Mouse (Mus musculus) midbrain, embryonic 14.5 days (tissue): ENCODE measurements around the gene Nme2. TPM values are rescaled to one million over a fixed set of nuclear protein-coding genes. Genes with fewer than 3 reads are reported as not detected.

Source experiments
- ATAC-seq: fragments of 200-750 bp; cut with Nextera tagmentation; 2 replicates; pipeline ENCODE4 v1.8.0; 2017; ENCODE audit warnings: moderate number of reproducible peaks, moderate library complexity; ENCODE audit not compliant: low FRiP score, low TSS enrichment
- DNase-seq: peaks from one replicate; pipeline ENCODE4 v3.0.0-alpha.2; 2015
- H3K27ac ChIP-seq: fragments of 300-500 bp; sonication (generic); replicated peaks from 2 replicates; pipeline ENCODE4 v1.5.1; 2014; ENCODE audit warnings: mild to moderate bottlenecking, low read depth, low read length, moderate library complexity
- H3K27me3 ChIP-seq: fragments of 300-500 bp; sonication (generic); 2 replicates; pipeline ENCODE4 v1.6.1; 2014; ENCODE audit warnings: low read length, control low read depth, mixed read lengths; ENCODE audit not compliant: control insufficient read depth, insufficient read depth
- H3K36me3 ChIP-seq: fragments of 300-500 bp; sonication (generic); 2 replicates; pipeline ENCODE4 v1.6.1; 2014; ENCODE audit warnings: low read length, control low read depth; ENCODE audit not compliant: control insufficient read depth, insufficient read depth
- H3K4me1 ChIP-seq: fragments of 300-500 bp; sonication (generic); 2 replicates; pipeline ENCODE4 v1.6.1; 2014; ENCODE audit warnings: mild to moderate bottlenecking, antibody characterized with exemption, low read length, control low read depth; ENCODE audit not compliant: control insufficient read depth, insufficient read depth
- H3K4me2 ChIP-seq: fragments of 300-500 bp; sonication (generic); 2 replicates; pipeline ENCODE4 v1.6.1; 2014; ENCODE audit warnings: mild to moderate bottlenecking, low read length, moderate library complexity
- H3K4me3 ChIP-seq: fragments of 300-500 bp; sonication (generic); replicated peaks from 2 replicates; pipeline ENCODE4 v1.5.1; 2014; ENCODE audit warnings: low read depth, low read length
- H3K9ac ChIP-seq: fragments of 300-500 bp; sonication (generic); replicated peaks from 2 replicates; pipeline ENCODE4 v1.6.1; 2014; ENCODE audit warnings: mild to moderate bottlenecking, low read length, moderate library complexity
- H3K9me3 ChIP-seq: fragments of 300-500 bp; sonication (generic); 2 replicates; pipeline ENCODE4 v1.6.1; 2016; ENCODE audit warnings: low read length, control low read depth, mixed read lengths; ENCODE audit not compliant: control insufficient read depth
- WGBS: fragments of 180-500 bp; shearing (Covaris S2); extraction: QIAGEN DNeasy Blood & Tissue Kit; methylation state at CpG from one replicate; pipeline ENCODE4 v1.1.7; 2014; 5-methylcytosine and 5-hydroxymethylcytosine counted together
- polyA plus RNA-seq: library from polyadenylated mRNA; unstranded; fragments of >200 nt; fragmentation: Nextera tagmentation; extraction: Ambion mirVana; gene quantifications from 2 replicates; pipeline ENCODE4 v1.2.1, GENCODE M21; 2014

The Nme2 gene
- polyA plus RNA-seq, 1 experiment from 2014 or later = 75.8 TPM

DNA sequence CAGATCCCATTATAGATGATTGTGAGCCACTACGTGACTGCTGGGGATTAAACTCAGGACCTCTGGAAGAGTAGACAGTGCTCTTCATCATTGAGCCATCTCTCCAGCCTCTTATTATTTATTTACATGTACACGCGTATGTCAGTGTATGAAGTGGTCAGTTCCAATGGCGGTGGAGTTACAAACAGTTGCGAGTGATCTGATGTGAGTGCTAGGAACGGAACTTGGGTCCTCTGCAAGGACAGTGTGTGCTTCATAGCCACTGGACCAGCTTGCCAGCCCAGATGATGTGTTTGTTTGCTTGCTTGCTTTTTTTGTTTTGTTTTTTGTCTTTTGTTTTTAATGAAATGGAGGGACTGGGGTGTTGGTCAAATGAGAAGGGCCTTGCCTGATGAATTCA, 13.1 kb upstream of the Nme2 start:
- ATAC-seq (no peak), DNase-seq (no peak)
- Histone ChIP-seq H3K36me3 (peaks cover 17% of the 10 kb centered on the region), H3K27me3 (no peaks in the 10 kb centered on the region), H3K4me3 (no peak overlapping the region), H3K27ac (0 out of 2 replicates have a peak overlapping the region, but pooled peaks have one; percentile 82), H3K4me1 (peaks cover 8% of the 10 kb centered on the region; the same call in 1 of the 2 replicates), H3K9me3 (no peaks in the 10 kb centered on the region), H3K9ac (no peak overlapping the region), H3K4me2 (peak overlapping the region; percentile 83; the same call in 1 of the 2 replicates)
- 91% methylated on average over 6 of the region's 6 CpGs for WGBS

DNA sequence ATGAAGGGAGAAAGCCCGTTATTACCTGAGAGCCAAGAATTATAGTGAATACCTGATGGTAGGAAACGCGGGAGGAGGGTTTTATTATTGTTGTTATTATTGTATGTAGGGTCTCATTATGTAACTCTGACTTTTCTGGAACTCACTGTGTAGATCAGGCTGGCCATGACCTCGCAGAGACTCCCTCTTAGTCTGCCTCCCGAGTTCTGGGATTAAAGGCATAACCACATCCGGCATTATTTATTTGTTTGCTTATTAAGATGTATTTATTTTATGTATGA, 12.7 kb upstream of the Nme2 start:
- peaks cover 8% of the 10 kb centered on the region; the same call in 1 of the 2 replicates for H3K4me1 ChIP-seq
- no peak overlapping the region for H3K9ac ChIP-seq
- 47% methylated on average over 6 of the region's 6 CpGs for WGBS
- DNase-seq = no peak
- H3K27me3 ChIP-seq = no peaks in the 10 kb centered on the region
- no peaks in the 10 kb centered on the region for H3K9me3 ChIP-seq
- peaks cover 21% of the 10 kb centered on the region for H3K36me3 ChIP-seq
- H3K4me2 ChIP-seq = peak overlapping the region; percentile 83
- H3K4me3 ChIP-seq = peak overlapping the region; percentile 82; the same call in 1 of the 2 replicates
- H3K27ac ChIP-seq = peak overlapping the region; percentile 82
- no peak for ATAC-seq

GRCm38 (mm10) chr11:93968005-93968847, 12.2 kb upstream of the Nme2 start, which contains the start of the genes Gm20390 and Nme1:
Gm20390 (minus strand) TSS chr11:93968293.
Nme1 (minus strand) TSS chr11:93968521.
- peaks cover 26% of the 10 kb centered on the region for H3K36me3 ChIP-seq
- peak; percentile 95 for ATAC-seq
- H3K27ac ChIP-seq = peak within 1 kb of the TSS; percentile 82
- H3K4me3 ChIP-seq = peak within 1 kb of the TSS; percentile 82
- whole genome bisulfite sequencing = under 1% methylated on average over 40 of the region's 40 CpGs
- H3K27me3 ChIP-seq = no peaks in the 10 kb centered on the region
- H3K4me2 ChIP-seq = peak within 1 kb of the TSS; percentile 83
- peak within 1 kb of the TSS; percentile 81 for H3K9ac ChIP-seq
- peak; percentile 99 for DNase-seq
- no peaks in the 10 kb centered on the region for H3K9me3 ChIP-seq
- peaks cover 8% of the 10 kb centered on the region; the same call in 1 of the 2 replicates for H3K4me1 ChIP-seq

DNA sequence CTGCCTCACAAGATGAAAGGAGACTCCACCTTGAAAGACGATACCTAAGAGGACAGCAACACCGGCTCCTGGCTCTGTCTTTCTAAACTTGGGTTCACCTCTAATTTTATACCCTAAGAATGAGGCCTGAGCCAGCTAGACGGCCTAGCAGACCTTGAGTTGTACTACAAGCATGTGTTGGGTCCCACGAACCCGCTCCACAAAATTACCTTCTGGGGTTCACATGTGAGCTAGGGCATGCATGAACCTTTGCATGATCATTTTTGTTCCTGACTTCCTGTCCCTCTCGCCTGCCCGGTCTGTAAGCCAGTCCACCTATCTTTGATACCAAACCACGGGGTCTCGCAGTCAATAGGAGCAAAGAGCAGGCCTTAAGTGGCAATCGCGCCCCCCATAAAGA, 11.3 kb upstream of the Nme2 start:
- Histone ChIP-seq H3K4me2 (peak overlapping the region; percentile 83), H3K36me3 (peaks cover 34% of the 10 kb centered on the region), H3K9me3 (no peaks in the 10 kb centered on the region), H3K27me3 (no peaks in the 10 kb centered on the region), H3K4me3 (peak overlapping the region; percentile 82), H3K4me1 (peaks cover 8% of the 10 kb centered on the region; the same call in 1 of the 2 replicates), H3K27ac (peak overlapping the region; percentile 82), H3K9ac (peak overlapping the region; percentile 81)
- ATAC-seq (no peak), DNase-seq (peak; percentile 26)
- WGBS = 4% methylated on average over 11 of the region's 11 CpGs

GRCm38 (mm10) chr11:93965391-93965790, 9.3 kb upstream of the Nme2 start:
- Histone ChIP-seq H3K9me3 (no peaks in the 10 kb centered on the region), H3K9ac (no peak overlapping the region), H3K27me3 (no peaks in the 10 kb centered on the region), H3K4me3 (no peak overlapping the region), H3K36me3 (peaks cover 52% of the 10 kb centered on the region), H3K4me2 (no peak overlapping the region), H3K27ac (no peak overlapping the region), H3K4me1 (peaks cover 8% of the 10 kb centered on the region; the same call in 1 of the 2 replicates)
- DNase-seq (no peak), ATAC-seq (no peak)
- 97% methylated on average over 6 of the region's 6 CpGs for WGBS

DNA sequence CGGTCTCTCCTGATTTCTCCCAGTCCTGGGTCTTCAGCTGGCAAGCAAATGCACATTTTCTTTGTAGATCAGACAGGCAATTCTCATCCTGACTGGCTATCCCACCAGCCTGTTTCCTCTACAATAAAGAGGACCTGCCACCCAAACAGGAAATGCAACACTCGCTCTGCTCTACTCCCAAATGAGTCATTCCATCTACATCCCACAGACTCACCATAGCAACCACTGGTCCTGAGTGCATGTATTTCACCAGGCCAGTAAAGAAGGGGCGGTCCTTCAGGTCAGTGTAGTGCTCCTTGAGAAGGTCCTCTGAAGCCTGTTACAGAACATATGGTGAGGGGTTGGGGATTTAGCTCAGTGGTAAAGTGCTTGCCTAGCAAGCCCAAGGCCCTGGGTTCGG, 7.0 kb upstream of the Nme2 start:
- peaks cover 74% of the 10 kb centered on the region for H3K36me3 ChIP-seq
- no peak for DNase-seq
- no peak overlapping the region for H3K4me3 ChIP-seq
- no peaks in the 10 kb centered on the region for H3K27me3 ChIP-seq
- H3K4me1 ChIP-seq = peaks cover 5% of the 10 kb centered on the region; the same call in 1 of the 2 replicates
- H3K4me2 ChIP-seq = no peak overlapping the region
- no peaks in the 10 kb centered on the region for H3K9me3 ChIP-seq
- WGBS = 73% methylated on average over 4 of the region's 4 CpGs
- no peak overlapping the region for H3K27ac ChIP-seq
- no peak overlapping the region for H3K9ac ChIP-seq
- no peak for ATAC-seq

GRCm38 (mm10) chr11:93961482-93961881, 5.4 kb upstream of the Nme2 start:
- WGBS = 92% methylated on average over 6 of the region's 6 CpGs
- Histone ChIP-seq H3K9me3 (no peaks in the 10 kb centered on the region), H3K4me1 (peaks cover 2% of the 10 kb centered on the region; the same call in 1 of the 2 replicates), H3K27me3 (no peaks in the 10 kb centered on the region), H3K36me3 (peaks cover 79% of the 10 kb centered on the region), H3K4me2 (no peak overlapping the region), H3K9ac (no peak overlapping the region), H3K27ac (no peak overlapping the region), H3K4me3 (no peak overlapping the region)
- DNase-seq (no peak), ATAC-seq (no peak)

GRCm38 (mm10) chr11:93957746-93958145, 1.7 kb upstream of the Nme2 start:
- Histone ChIP-seq H3K4me3 (no peak overlapping the region), H3K9ac (no peak overlapping the region), H3K4me1 (peaks cover 10% of the 10 kb centered on the region), H3K36me3 (peaks cover 49% of the 10 kb centered on the region), H3K27ac (no peak overlapping the region), H3K9me3 (no peaks in the 10 kb centered on the region), H3K4me2 (no peak overlapping the region), H3K27me3 (no peaks in the 10 kb centered on the region)
- DNase-seq = no peak
- 86% methylated on average over 4 of the region's 4 CpGs for WGBS
- ATAC-seq = no peak
